8 mouse cellular contexts compared by ENCODE assay signal in the genomic region with DNA sequence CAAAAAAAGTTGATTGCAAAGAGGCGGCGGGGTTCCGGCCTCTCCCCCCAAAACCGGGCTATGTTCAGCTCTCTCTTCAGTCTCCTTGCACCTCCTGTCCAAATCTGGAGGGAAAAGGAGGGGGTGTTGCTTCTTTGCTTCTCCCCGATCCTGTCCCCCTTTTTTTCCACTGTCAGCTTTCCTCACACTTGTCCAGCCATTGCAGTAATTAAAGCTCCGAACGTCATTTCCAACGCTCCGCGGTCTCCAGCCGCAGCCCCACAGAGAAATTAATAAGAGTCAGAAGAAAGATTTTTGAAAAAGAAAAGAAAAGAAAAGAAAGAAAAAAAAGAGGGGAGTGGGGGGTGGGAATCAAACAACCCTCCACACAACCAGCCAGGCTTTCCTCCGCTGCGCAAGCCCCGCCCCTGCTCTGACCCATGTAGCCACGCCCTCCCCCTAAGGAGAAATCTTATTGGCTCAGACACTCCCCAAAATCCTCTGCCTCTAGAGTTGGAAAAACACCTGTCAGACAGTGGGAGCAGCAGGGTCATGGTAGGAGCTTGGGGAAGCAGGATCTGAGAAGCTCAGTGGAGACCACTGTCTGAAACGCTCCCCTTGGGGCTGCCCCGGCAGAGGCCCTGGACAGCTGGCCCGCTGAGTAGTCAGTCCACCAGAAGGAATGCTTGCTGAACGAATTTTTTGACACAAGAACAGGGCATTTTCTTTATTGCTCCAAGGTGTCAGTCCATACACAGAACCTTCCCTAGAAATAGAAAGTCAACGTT. TPM values are rescaled to one million over a fixed set of nuclear protein-coding genes. Genes with fewer than 3 reads are reported as not detected.
DNase-seq lines count a peak whose midpoint lies in the region; ATAC-seq and TF ChIP-seq lines count a peak whose summit lies in the region.

No protein-coding gene starts in this region.

- H3K79me2 ChIP-seq in heart, adult 2 months (replicated peaks; ENCODE audit: control insufficient read depth, insufficient read depth, low read length), result no peaks in the 10 kb centered on the region

- intact Hi-C loops in heart, adult 2 months (cut with DNase I), result loop anchor here (5.0 to 10.0 kb wide), 3 partner anchors 131 to 606 kb away; no protein-coding TSS in a partner anchor

- peaks cover 2% of the 10 kb centered on the region for H3K27me3 ChIP-seq in heart, adult 2 months (ENCODE audit: control insufficient read depth, insufficient read depth, low read length)
- peaks cover 59% of the 10 kb centered on the region for H3K27me3 ChIP-seq in limb, embryonic 12.5 days
- peaks cover 12% of the 10 kb centered on the region for H3K27me3 ChIP-seq in midbrain, embryonic 12.5 days

- H3K9ac ChIP-seq in heart, adult 2 months (ENCODE audit: low read depth, low read length), result peak overlapping the region; percentile 77
- H3K9ac ChIP-seq in limb, embryonic 12.5 days (replicated peaks), result no peak overlapping the region
- H3K9ac ChIP-seq in midbrain, embryonic 12.5 days (replicated peaks), result peak overlapping the region; percentile 75

- no peak for TF ChIP-seq EP300 in heart, adult 2 months (IDR thresholded peaks at IDR 0.05; ENCODE audit: insufficient read depth, low read depth, low read length)

- TF ChIP-seq POLR2A in heart, adult 2 months (IDR thresholded peaks at IDR 0.05; ENCODE audit: insufficient read depth, low read depth, low read length), result 0 out of 2 replicates have a peak, but pooled peaks have one; percentile 31

- no peaks in the 10 kb centered on the region for H3K36me3 ChIP-seq in heart, adult 2 months (ENCODE audit: control insufficient read depth, insufficient read depth, low read length)
- H3K36me3 ChIP-seq in limb, embryonic 12.5 days, result no peaks in the 10 kb centered on the region
- H3K36me3 ChIP-seq in midbrain, embryonic 12.5 days, result no peaks in the 10 kb centered on the region

- no peaks in the 10 kb centered on the region for H3K9me3 ChIP-seq in limb, embryonic 12.5 days
- no peaks in the 10 kb centered on the region for H3K9me3 ChIP-seq in midbrain, embryonic 12.5 days

- peak overlapping the region; percentile 60 for H3K4me3 ChIP-seq in heart, adult 2 months
- peak overlapping the region; percentile 62 for H3K4me3 ChIP-seq in limb, embryonic 12.5 days (replicated peaks)
- H3K4me3 ChIP-seq in midbrain, embryonic 12.5 days, result peak overlapping the region; percentile 61

- H3K27ac ChIP-seq in heart, adult 2 months, result peak overlapping the region; percentile 92
- H3K27ac ChIP-seq in limb, embryonic 12.5 days, result no peak overlapping the region
- peak overlapping the region; percentile 83 for H3K27ac ChIP-seq in midbrain, embryonic 12.5 days (replicated peaks)

- DNase-seq in adrenal gland, adult (ENCODE audit: inconsistent age in 2 of 2, low spot score in 1 of 2), result peak; percentile 29 to 78
- no peak for DNase-seq in adrenal gland, postnatal 4 days (ENCODE audit: low spot score in 2 of 2)
- peak; percentile 89 to 92 for DNase-seq in cerebellum, postnatal 10 days
- peak; percentile 44 to 58 for DNase-seq in heart, adult 2 months
- DNase-seq in kidney, adult 18-20 months, result peak; percentile 75
- peak; percentile 20 for DNase-seq in yolk sac, embryonic 10.5 days (ENCODE audit: low spot score)

- H3K4me2 ChIP-seq in limb, embryonic 12.5 days, result peak overlapping the region; percentile 99
- H3K4me2 ChIP-seq in midbrain, embryonic 12.5 days (replicated peaks), result peak overlapping the region; percentile 90

- no peak for TF ChIP-seq CTCF in heart, adult 2 months (IDR thresholded peaks at IDR 0.05)

- 5% methylated on average over 20 of the region's 20 CpGs for whole genome bisulfite sequencing in heart, adult 2 months
- 4% methylated on average over 20 of the region's 20 CpGs for WGBS in limb, embryonic 12.5 days
- WGBS in midbrain, embryonic 12.5 days, result 3% methylated on average over 20 of the region's 20 CpGs

- H3K4me1 ChIP-seq in heart, adult 2 months (ENCODE audit: control insufficient read depth, insufficient read depth, low read length), result no peaks in the 10 kb centered on the region
- H3K4me1 ChIP-seq in limb, embryonic 12.5 days (replicated peaks), result peaks cover 19% of the 10 kb centered on the region
- peaks cover 19% of the 10 kb centered on the region for H3K4me1 ChIP-seq in midbrain, embryonic 12.5 days

- peak; percentile 56; the same call in 1 of the 2 replicates for ATAC-seq in limb, embryonic 12.5 days (ENCODE audit: insufficient number of reproducible peaks, insufficient read depth, low FRiP score, low TSS enrichment, low read depth)
- ATAC-seq in midbrain, embryonic 12.5 days (ENCODE audit: low FRiP score, low read depth), result peak; percentile 50

RNA-seq across cellular contexts. Expression of a gene that starts 0.5 kb away (rescaled TPM):
- 1 to 10 TPM; 1.7 to 7.0 TPM for total RNA-seq in adrenal gland, postnatal 4 days (2021)
- 10 to 100 TPM; 10.3 to 13.9 TPM for total RNA-seq in heart, adult 2 months (2021)
- 2.1 and 5.4 TPM in 2 replicates for polyA plus RNA-seq in heart, adult 2 months (2012; rRNA removed)
- 0.65 and 1.1 TPM in 2 replicates for polyA plus RNA-seq in limb, embryonic 12.5 days (2016; fragmentation: Nextera tagmentation; extraction: Ambion mirVana)
- 11.1 and 14.0 TPM in 2 replicates for polyA plus RNA-seq in midbrain, embryonic 12.5 days (2016; fragmentation: Nextera tagmentation; extraction: Ambion mirVana)

Comparison
In these comparisons a context has a peak if more than half of its experiments do, and no peak if none do; other contexts are left out.
1. DNase-seq: peak in adrenal gland, adult (2 of 2), cerebellum, postnatal 10 days (2 of 2), heart, adult 2 months (2 of 2), kidney, adult 18-20 months (single experiment) and yolk sac, embryonic 10.5 days (single experiment); none in adrenal gland, postnatal 4 days (0 of 2).
2. Peak in every context shown above with its lines, with median percentiles within 50 percentile points of each other: H3K4me3 ChIP-seq.